Mouse (Mus musculus): ENCODE measurements at regions not wholly inside any gene's neighbourhood (a gene's known extent, or its start where the extent isn't known, plus 50 kb on each side); places are given as distances from the start of the nearest gene placed in this dataset.

DNA sequence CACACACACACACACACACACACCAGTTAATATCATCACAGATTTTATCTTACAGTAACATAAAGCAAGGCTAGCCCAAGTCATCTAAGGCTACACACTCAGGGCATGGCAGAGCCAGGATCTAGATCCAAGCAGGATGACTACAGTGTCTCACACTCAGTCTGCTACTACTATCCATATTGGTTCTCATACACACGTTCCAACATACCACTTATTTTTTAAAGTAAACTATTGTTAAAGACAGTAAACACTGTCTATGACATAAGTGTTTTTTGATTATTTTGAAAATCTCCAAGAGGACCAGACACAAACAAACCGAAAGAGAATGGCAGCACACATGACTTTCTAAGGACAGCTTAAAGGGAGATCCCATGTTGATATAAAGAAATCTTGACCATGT is 306.3 kb downstream of the Gm11361 start:
- no peak for DNase-seq

DNA sequence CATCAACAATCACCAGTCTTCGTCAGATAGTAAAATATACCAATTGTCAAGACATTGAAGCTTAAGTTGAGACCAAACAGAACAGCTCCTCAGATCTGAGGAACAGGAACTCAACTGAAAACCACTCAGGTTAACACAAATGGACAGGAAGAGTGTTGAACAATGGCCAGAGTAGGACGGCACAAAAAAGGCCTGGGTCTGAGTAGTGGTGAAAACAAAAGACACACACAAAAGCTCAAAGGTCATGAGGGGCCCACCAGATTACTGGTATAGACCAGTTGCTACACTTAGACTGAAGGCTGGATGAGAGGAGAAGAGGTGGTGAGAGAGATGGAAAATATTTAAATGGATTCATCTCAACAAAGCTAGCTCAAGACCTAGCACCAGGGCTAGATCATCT is 302.8 kb downstream of the Gm11361 start:
- no peak for DNase-seq

- DNase-seq = no peak
Observed at GRCm38 (mm10) chr13:28557032-28557570, 299.8 kb downstream of the Gm11361 start.

GRCm38 (mm10) chr13:28556385-28556938 is 299.1 kb downstream of the Gm11361 start:
- DNase-seq = peak; percentile 38

DNA sequence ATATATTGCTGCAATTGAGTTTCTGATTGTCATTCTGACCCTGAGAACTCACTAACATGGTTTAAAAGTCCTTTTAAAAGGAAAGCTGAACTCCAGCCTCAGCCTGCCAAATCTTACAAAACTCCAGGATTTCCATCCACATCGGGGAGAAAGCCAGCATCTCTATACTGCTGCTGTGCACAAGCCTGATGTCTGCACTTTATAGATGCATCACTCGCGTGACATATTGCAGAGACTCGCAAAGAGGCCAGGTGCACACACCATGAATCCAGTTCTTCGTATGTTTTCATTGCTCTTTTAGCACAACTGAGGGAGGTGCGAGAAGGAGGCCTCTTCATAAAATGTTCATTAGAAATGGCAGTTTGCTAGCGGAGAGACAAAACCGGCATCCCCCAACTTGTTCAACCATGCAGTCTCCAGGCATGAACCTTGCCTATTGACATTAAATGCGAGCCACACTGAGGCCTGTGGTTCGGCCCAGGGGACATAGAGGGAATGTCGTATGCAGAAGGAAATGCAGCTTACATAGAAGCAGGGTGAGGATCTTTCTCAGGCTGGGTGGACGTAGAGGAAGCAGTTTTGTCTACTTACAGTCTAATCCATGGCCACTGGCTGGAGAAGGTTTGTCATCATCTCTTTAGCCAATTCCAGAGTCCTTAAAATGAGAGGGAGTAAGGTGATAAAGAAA is 297.0 kb downstream of the Gm11361 start:
- no peak for DNase-seq

DNA sequence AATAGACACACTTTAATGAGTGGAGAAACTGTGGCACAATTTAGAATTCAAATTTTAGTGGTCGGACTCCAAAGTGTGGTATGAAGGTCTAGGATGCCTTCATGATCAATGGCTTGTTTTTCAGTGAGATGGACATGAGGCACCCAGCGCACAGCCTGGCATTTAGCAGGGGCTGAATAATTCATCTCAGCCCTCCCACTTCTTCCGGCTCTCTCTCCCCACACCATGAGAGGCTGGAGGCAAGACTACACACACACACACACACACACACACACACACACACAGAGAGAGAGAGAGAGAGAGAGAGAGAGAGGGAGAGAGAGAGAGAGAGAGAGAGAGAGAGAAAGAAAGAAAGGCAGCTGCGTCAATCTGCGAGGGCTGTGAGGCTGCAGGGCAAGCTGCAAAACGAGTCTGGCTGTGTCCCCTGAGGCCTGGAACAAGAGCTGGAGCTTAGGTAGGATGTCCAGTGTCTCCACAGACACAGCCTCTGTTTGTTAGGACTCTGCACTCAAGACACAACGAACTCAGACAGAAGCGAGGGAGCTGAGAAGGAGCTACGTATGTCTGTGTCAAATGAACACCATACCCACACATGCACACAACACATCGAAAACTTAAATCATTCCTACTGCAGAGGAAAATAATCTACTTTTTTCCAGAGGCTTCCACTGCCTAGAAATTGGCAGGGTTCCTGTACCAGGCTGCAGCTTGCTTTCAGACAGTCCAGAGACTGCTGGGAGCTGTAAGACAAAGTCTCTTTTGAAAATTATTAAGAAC is 295.8 kb downstream of the Gm11361 start:
- no peak for DNase-seq

DNA sequence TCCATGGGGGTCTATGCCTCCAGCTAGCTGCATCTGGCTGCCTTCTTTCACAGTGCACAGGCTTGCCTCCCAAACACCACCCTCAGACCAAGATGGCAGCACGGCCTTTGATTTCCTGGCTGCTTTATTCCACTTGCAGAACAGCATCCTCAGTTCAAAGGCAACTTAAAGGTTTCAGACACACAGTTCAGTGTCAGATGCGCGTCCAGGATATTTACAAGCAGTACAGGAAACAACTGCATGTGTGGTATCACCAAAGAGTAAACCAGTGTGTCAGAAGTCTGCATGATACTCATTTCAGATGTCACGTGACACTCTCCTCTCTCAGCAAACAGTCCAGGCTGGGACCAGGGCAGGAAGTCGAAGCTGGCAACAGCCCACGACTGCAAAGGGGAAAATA is 294.2 kb downstream of the Gm11361 start:
- peak; percentile 72 for DNase-seq

DNA sequence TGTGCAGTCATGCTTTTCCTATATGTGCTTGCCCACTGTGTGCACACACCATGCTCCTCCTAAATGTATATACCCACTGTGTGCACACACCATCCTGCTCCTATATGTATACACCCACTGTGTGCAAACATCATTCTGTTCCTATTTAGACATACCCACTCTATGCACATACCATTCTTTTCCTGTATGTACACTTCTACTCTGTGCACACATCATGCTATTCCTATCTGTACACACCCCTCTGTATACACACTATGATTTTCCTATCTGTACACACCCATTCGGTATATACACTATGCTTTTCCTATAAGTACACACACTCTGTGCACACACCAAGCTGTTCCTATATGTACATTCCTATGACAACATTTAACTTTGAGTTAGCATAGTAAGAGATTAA is 288.5 kb downstream of the Gm11361 start:
- DNase-seq = no peak

DNA sequence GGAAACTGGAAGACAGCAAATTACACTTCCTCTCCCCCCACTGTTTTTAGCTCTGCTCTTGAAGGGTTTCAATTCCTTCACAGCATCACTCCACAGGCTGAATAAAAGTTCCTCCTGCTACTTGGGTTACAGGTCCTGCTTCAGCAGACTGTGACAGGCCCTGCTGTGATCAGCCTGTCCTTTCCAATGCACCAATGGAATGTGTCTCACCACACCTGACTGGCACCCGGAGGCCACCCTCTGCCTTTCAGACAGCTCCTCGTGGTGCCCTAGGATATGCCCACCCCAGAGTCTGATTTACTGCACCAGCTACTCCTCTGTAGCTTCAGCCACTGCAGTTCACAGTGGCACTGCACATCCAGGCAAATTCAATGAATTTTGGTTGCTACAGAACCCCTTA is 288.0 kb downstream of the Gm11361 start:
- no peak for DNase-seq

GRCm38 (mm10) chr13:28544819-28545180 is 287.5 kb downstream of the Gm11361 start:
- no peak for DNase-seq

GRCm38 (mm10) chr13:28544003-28544818 is 286.9 kb downstream of the Gm11361 start:
- no peak for DNase-seq

DNA sequence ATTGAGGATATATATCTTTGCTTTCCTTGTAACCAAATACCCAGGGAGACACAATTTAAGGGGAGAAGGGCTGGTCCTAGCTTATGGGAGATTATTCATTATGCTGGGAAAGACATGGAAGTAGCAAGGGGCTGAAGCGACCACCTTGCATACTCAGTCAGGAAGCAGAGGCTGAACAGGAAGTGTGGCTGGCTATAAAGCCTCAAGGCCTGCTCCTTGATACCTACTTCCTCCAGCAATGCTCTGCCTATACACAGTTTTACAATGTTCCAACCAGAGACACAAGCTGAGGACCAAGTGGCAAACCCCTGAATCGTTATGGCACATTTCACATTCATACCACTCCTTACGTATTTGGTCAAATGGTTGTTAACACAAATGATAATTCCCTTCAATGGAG is 284.3 kb downstream of the Gm11361 start:
- DNase-seq = no peak

DNA sequence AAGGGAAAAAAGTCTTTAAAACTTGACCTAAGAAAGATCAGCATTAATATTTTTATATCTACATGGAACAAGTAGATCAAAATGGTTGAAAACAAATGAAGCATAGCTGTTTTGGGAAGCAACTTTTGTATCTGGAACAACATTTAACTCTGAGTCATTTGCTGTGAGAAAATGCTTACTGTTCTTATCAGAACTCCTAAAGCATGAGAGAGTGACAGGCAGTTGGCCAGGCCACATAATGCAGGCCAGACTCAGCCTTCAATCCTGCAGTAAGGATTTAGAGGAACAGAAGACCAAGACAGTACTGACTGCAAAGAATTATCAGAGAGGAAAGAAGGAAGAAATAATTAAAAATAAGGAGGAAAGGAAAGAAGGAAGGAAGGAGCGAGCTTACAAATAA is 275.8 kb downstream of the Gm11361 start:
- DNase-seq = no peak

- DNase-seq = no peak
Observed at GRCm38 (mm10) chr13:28532278-28532677, 274.9 kb downstream of the Gm11361 start.

DNA sequence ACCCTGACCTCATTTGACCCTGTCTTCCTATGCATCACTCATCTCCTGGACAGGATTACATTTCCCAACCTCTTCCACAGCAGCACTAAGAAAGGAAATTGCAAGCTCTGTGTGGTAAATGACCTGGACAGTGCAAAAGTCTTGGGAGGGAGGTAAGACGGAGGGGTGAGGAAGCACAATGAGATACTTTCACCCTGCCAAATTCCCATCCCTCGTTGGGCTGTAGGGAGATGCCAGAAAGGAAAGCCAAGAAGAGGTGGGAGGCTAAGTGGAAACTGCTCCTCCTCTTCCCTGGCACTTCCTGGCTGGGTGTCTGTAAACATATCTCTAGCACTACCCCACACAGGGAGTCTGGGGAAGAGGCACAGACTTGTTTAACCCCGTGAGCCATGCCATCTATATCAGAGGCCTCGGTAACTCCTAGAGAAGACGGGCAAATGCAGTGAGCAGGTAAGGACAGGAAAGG is 274.2 kb downstream of the Gm11361 start:
- peak; percentile 1 for DNase-seq

- DNase-seq = peak; percentile 1
Observed at GRCm38 (mm10) chr13:28530947-28531346, 273.6 kb downstream of the Gm11361 start.

- DNase-seq = peak; percentile 1
Observed at GRCm38 (mm10) chr13:28528898-28529511, 271.7 kb downstream of the Gm11361 start.

- DNase-seq = peak; percentile 3
Observed at GRCm38 (mm10) chr13:28526299-28526698, 269.0 kb downstream of the Gm11361 start.

DNA sequence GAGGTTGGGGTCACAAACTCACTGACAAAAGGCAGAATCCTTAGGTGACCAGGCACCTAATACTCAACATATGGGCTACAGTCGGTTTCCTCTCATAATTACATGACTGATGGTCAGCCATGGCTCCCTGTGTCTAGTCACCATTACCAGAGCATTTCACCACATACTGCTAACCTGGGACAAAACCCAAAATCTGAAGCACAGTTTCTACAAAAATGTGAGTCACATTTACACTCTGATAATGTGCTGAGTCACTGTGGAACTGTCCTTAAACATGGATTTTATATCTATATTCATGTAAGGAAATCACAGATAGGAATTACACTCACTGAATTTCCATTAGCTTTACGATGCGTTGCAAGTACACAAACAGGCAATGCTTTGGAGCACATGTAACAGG is 267.1 kb downstream of the Gm11361 start:
- no peak for DNase-seq

GRCm38 (mm10) chr13:28520127-28520482 is 262.8 kb downstream of the Gm11361 start:
- peak; percentile 16 for DNase-seq

DNA sequence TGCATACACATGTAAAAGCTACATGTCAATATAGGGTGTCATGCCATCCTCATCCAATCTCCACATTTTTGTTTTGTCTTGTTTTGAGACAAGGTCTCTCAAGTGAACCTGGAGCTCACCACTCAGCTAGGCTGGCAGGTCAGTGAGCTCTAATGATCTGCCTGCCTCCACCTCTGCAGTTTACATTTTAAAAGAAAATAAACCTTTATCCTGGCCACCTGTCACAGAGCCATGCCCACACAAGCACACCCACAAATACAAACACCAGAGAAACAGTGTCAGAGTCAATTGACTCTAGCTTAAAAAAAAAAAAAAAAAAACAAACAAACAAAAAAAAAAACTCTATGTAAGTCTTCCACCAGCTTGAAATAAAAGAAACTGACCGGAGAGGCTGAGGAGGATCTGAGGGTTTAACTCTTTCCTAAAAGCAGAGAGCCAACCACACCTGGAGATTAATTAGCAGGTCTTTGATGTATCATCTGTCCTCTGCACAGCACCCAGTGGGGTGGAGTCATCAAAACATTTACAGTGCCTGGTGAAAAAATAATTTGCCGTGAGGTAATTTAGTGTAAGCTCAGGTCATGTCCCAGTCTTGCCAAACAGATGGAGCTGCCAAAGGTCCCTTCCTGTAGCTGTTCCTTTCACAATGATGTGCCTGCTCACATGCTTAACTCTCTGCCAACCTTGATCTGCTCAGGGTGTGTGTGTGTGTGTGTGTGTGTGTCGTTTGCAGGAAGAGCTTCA is 262.2 kb downstream of the Gm11361 start:
- peak; percentile 27 for DNase-seq

DNA sequence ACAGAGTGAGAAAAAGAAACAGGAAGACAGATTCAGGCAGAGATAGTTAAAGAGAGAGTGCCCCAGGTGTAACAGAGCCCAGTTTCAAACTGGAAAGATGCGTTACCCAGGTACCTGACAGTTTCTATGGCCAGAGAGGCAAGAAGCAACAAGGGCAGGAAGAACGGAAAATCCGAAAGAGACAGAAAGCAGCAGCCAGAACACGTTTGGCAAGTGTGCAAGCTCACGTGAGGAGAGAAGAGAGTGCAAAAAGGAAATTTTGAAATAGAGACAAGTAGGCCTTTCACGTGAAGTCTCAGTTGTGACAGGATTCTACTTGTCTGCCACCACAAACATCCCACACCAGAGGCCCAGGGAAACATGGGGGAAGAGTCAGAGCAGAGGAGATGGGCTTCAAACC is 259.8 kb downstream of the Gm11361 start:
- peak; percentile 41 for DNase-seq

Data from thymus, postnatal 4 days (tissue).